Mouse (Mus musculus) adrenal gland, postnatal 25 days (tissue): Measurements from ENCODE around the gene Ino80d. TPM values are rescaled to one million over a fixed set of nuclear protein-coding genes. Genes with fewer than 3 reads are reported as not detected.
A peak's percentile ranks its signal among the peaks of the same experiment; 100 is the strongest.

Experiments
- DNase-seq: peaks from one replicate; pipeline ENCODE4 v3.0.0; 2021; ENCODE audit warnings: mixed read lengths
- total RNA-seq: library from RNA; stranded (reverse); gene quantifications from 2 replicates; pipeline ENCODE4 v1.2.3, GENCODE M21; 2021

The Ino80d gene
- total RNA-seq, 1 experiment from 2014 or later = 36.2 TPM

DNA sequence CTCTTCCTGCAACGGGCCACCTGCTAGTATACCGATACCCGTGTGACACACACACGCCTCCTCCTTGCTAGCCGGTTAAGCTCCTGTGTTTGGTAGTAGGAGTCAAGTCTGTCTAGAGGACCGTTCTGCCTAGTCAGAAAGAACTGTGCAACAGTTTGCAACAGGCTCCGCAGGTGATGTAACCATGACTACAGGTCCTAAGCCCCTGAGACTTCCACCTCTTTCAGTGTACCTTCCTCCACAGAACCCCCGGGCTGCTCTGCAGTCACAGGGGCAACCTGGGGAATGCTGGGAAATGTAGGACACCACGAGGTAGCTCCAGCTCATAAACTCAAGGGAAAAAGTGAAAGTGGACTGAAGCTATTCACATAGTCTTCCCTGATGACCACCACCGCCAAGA lies 123.4 kb downstream of the Ino80d start:
- no peak for DNase-seq

DNA sequence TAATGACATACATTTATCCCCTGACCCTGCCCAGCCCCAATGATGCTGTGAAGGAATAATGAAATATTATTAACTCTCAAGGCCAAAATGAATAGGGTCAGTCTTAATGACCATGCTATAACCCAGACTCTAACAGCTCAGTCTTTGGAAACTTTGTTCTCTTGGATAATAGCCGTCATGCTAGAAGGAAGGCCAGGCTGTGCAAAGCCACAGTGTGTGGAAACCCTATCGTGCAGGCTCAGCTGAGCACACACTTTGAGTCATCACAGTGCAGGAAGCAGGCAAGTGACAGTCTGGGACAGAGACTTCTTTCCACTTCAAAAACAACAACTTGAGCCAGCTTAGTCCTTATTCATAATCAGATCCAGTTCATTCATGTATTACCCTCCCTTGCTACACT lies 126.9 kb downstream of the Ino80d start:
- no peak for DNase-seq

- DNase-seq = peak; percentile 52
These were observed 128.2 kb downstream of the Ino80d start for GRCm38 (mm10) chr1:62986267-62986666.

DNA sequence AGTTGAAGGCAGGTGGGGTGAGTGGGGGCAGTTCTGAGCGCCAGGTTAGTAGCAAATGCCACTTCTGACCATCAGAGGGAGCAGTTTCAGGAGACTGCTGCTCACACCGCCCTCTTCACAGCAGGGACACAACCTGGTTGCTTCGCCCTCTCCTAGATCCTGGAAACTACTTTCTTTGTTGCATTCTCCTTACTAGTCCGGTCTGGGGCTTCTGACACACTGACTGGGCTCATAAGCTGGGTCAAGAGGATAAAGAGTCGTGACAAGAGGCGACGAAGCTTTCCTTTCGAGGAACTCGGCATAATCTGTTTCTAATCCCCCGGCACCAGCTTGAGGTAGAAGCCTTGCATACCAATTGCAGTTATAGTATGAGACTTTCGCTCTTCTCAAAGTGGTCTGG lies 129.9 kb downstream of the Ino80d start:
- DNase-seq = peak; percentile 46

- DNase-seq = no peak
These were observed 137.7 kb downstream of the Ino80d start for GRCm38 (mm10) chr1:62976742-62977141.

- DNase-seq = no peak
These were observed 147.6 kb downstream of the Ino80d start for GRCm38 (mm10) chr1:62966885-62967284.

DNA sequence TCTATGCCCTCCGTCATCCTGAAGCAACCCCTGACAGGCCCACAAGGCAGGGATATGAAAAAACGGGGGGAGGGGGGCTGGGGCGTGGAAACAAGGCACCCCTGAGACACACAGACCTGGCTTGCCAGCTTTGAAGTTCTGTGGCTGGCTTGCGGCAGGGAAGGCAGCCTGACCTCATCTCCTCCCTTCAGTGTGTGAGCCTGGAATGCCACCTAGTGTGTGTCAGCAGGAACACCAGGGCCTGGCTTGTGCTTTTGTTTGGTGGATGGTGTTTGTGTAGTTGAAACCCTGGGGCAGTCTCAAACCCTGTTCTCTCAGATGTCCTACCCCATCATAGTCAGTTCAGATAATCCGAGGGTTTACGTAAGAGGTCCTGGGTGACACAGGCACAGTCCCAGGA lies 150.2 kb downstream of the Ino80d start:
- peak; percentile 58 for DNase-seq

GRCm38 (mm10) chr1:62956942-62957645 lies 157.4 kb downstream of the Ino80d start:
- DNase-seq = no peak

GRCm38 (mm10) chr1:62956526-62956925 lies 157.9 kb downstream of the Ino80d start:
- no peak for DNase-seq

DNA sequence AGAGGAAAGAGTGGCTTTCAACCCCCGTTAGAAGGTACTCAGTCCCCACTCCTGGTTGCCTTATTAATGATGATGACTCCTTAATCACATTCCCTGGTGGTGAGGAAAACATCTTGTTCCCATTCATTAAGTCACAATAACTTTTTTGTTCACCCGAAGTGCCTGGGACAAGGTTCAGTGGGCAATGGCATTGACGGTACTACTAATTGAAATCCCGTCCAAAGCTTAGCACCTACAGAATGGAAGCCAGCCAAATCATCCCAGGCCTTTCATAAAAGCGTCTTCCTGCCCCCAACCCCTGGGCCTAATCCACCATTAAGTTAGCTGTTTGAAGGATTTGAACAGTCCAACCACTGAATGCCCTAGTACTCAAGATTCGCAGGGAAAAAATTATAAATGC lies 159.1 kb downstream of the Ino80d start:
- no peak for DNase-seq

DNA sequence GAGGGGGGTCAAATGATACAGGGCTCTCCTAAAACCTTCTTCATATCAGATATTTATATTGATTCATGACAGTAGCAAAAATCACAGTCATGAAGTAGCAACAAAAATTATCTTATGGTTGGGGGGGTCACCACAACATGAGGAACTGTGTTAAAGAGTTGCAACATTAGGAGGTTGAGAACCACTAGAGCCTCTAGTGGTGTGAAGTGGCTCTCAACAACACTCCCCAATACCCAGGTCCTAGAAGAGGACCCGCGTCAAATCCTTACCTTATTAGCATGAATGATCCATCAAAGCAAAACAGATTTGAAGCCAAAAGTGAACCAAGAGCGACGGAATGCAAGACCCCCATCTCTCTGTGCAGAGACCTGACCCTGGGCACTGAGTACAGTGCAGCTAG lies 161.4 kb downstream of the Ino80d start:
- DNase-seq = no peak

GRCm38 (mm10) chr1:62952319-62952718 lies 162.1 kb downstream of the Ino80d start:
- no peak for DNase-seq

DNA sequence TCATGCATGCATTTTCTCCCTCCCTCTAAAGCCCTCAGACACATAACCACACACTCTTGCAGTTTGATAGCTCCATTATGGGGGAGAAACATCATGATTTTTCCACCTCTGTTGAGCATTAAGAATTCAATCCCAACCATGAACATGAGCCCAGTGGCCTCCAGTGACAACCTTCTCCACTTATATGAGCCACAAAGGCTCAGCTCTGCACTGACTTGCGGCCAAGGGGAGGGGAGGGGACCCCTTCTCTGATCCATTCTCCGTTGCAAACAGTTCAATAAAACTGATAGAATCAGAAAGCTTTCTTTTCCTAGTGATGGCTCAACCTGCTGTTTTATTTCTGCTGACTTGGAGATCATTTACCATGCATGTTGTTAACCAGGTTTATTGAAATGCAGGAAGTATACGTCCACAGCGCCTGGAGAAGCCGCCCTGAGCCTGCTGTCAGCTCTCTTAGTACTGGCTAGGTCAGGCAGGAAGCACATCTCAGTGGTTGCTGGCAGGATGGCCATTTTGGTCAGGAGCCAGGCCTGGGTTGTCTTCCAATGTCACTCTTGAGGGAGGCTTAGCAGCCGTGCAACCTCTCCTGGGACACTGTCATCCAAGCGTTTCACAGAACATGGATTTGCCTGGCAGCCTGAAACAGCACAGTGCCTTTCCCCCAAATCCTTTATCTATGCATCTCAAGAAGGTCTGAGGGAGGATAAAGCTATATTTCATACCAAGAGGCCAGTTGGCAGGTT lies 163.2 kb downstream of the Ino80d start:
- DNase-seq = peak; percentile 54

- no peak for DNase-seq
These were observed 163.9 kb downstream of the Ino80d start for GRCm38 (mm10) chr1:62950526-62950925.

DNA sequence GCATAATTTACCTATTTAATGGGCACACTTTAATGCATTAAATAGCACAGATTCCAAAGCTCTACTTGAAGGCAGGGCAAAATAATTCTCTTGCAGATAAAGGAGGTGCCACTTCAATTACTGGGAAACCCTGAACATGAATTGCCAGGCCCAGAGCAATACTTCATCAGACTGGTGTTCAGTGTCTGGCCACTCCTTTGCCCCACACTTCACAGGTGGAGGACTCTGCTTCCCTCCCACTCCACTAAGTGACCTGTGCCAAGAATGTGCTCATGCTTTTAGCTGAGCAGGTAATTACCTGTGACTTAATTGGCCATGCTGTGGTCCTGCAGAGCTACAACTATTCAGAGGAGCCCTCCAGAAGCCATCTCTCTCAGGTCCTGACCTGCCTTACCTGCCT lies 166.7 kb downstream of the Ino80d start:
- no peak for DNase-seq

GRCm38 (mm10) chr1:62946987-62947386 lies 167.5 kb downstream of the Ino80d start:
- DNase-seq = no peak

- no peak for DNase-seq
These were observed 179.6 kb downstream of the Ino80d start for GRCm38 (mm10) chr1:62934752-62935329.

DNA sequence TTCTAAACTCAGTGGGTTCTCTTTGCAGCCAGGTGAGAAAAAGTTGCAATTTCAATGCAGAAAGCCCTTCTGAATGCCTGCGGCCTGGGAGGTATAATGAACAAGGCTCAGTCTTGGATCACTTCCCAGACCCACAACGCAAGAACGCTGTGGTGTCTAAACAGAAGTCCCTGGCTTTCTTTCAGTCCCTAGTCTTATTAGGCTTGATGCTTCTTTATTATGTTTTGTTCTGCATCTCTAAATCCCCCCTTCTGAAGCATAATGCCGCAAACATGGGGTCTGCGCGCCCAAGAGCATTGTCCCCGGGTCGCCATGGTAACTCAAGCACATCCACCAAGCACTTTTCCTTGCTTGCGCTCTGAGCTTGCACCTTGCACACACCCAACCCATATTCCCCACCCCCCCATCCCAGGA lies 180.4 kb downstream of the Ino80d start:
- no peak for DNase-seq

DNA sequence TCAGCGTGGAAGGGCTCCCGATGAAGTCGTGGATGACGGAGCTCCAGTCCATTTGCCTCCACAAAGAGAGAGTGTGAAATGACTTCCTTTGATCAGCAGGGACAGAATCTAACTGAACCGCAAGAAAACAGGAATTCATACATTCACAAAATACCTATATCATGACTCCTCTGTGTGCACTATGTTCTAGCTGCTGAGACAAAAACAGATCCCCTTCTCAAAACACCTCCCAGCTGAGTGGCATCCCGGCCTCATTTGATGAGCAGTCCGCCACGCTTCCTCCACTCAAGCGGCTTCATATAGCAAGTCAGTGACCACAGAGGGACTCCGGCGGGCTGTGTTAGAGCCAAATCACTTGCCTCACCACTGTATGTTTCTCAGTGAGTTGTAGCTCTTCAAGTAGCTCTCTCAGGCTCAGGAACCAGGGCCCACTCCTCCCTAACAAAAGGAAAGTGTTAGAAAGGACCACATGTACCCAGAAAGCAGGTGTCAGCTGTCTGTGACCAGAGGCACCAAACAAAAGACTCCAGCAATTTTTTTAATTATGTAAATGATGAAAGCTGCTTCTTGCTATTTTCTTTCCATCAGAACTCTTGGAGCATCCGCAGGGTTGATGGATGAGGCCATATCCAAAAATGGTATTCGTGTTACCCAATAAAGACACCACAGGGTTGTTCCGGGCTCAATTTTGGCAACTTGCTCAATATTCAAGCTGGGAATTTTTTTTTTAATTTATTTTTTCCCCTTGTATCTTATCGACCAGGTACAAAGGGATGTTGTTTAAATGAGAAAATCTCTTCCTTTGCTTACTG lies 181.0 kb downstream of the Ino80d start:
- no peak for DNase-seq

DNA sequence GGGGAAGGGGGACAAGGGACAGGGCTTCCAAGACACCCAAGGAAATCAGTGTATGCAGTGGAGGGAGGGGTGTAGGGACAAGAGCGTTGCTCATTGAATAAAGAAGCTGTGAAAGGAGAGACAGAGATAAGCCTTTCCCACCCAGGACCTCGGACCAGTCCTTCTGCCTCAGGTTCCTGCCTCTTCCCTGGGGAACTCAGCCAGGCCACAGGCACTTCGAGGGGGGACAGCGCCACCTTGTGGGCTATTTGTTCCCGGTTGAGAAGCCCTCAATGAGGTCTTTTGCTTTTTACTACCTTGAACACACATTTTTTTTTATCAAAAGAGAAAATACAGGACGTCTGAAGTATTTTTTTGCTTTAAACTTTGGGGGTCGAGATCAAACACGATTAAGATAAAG lies 185.0 kb downstream of the Ino80d start:
- DNase-seq = peak; percentile 89

- DNase-seq = no peak
These were observed 195.2 kb downstream of the Ino80d start for GRCm38 (mm10) chr1:62919219-62919618.

DNA sequence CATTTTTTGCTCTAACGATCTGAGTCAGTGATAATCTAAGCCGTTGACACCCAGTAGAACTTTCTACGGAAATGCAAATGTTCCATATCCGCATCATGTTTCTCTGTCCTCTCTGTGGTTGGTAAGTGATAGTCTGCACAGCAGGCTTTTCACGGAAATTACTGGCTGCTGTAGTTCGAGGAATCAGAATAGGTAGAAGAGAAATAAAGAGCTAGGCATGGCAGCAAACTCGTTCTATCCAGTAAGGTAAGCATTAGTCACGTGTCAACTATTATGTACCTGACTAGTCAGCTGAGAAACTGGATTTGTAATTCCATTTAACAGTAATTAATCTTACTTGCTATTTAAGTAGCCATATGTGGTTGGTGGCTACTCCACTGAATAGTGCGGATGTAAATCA lies 197.9 kb downstream of the Ino80d start:
- no peak for DNase-seq

- no peak for DNase-seq
These were observed 200.0 kb downstream of the Ino80d start for GRCm38 (mm10) chr1:62914495-62914894.
